Mouse (Mus musculus) liver, embryonic 14.5 days (tissue): Measurements from ENCODE around the gene Cd6. TPM values are rescaled to one million over a fixed set of nuclear protein-coding genes. Genes with fewer than 3 reads are reported as not detected.

Experiments used
- ATAC-seq: fragments of 200-750 bp; cut with Nextera tagmentation; 2 replicates; pipeline ENCODE4 v1.8.0; 2017; ENCODE audit warnings: moderate number of reproducible peaks, mild to moderate bottlenecking, moderate library complexity; ENCODE audit not compliant: insufficient read depth
- DNase-seq, 3 experiments: peaks; one replicate each; pipeline ENCODE4 v3.0.0-alpha.2; 2012 to 2013; ENCODE audit warnings: low read depth in 3 of 3, low spot score in 3 of 3
- H3K27ac ChIP-seq: fragments of 300-500 bp; sonication (generic); 2 replicates; pipeline ENCODE4 v1.5.1; 2014; ENCODE audit warnings: moderate library complexity, mild to moderate bottlenecking, control low read depth, inconsistent platforms
- H3K27me3 ChIP-seq: fragments of 300-500 bp; sonication (generic); 2 replicates; pipeline ENCODE4 v1.6.1; 2014; ENCODE audit warnings: mild to moderate bottlenecking, low read length, moderate library complexity; ENCODE audit not compliant: control insufficient read depth, insufficient read depth
- H3K36me3 ChIP-seq: fragments of 300-500 bp; sonication (generic); replicated peaks from 2 replicates; pipeline ENCODE4 v1.6.1; 2014; ENCODE audit warnings: low read depth; ENCODE audit not compliant: control insufficient read depth, insufficient read depth
- H3K4me1 ChIP-seq, 2 experiments: fragments of 200-500 bp in 1 of 2; fragments of 300-500 bp in 1 of 2; sonication (generic) in 1 of 2; replicated peaks; 2 replicates each; pipeline ENCODE4 v1.6.1; 2012 to 2014; ENCODE audit warnings: antibody characterized with exemption in 1 of 2, inconsistent platforms in 1 of 2, low read length in 1 of 2; ENCODE audit not compliant: control insufficient read depth in 2 of 2, insufficient read depth in 2 of 2
- H3K4me2 ChIP-seq: fragments of 300-500 bp; sonication (generic); 2 replicates; pipeline ENCODE4 v1.6.1; 2014; ENCODE audit warnings: low read depth, mild to moderate bottlenecking, control low read depth, moderate library complexity
- H3K4me3 ChIP-seq, 2 experiments: fragments of 200-500 bp in 1 of 2; fragments of 300-500 bp in 1 of 2; sonication (generic) in 1 of 2; 2 replicates each; pipeline ENCODE4 v1.5.1; 2012 to 2014; ENCODE audit warnings: low read depth in 2 of 2, low read length in 2 of 2, mild to moderate bottlenecking in 2 of 2, control low read depth in 1 of 2, inconsistent platforms in 1 of 2, moderate library complexity in 1 of 2; ENCODE audit not compliant: insufficient read depth in 1 of 2
- H3K9ac ChIP-seq: fragments of 300-500 bp; sonication (generic); replicated peaks from 2 replicates; pipeline ENCODE4 v1.6.1; 2014; ENCODE audit warnings: mild to moderate bottlenecking, control low read depth, moderate library complexity
- H3K9me3 ChIP-seq: fragments of 300-500 bp; sonication (generic); 2 replicates; pipeline ENCODE4 v1.6.1; 2016; ENCODE audit warnings: low read length, mixed read lengths; ENCODE audit not compliant: control insufficient read depth
- CTCF ChIP-seq: IDR thresholded peaks from 2 replicates; pipeline ENCODE4 v1.5.1; 2016; ENCODE audit warnings: antibody characterized with exemption, low read depth, control low read depth
- EP300 ChIP-seq: IDR thresholded peaks from 2 replicates; pipeline ENCODE4 v1.6.1; 2016; ENCODE audit warnings: antibody characterized with exemption, low read depth
- WGBS: fragments of 180-500 bp; shearing (Covaris S2); extraction: QIAGEN DNeasy Blood & Tissue Kit; methylation state at CpG from one replicate; pipeline ENCODE4 v1.1.7; 2014; ENCODE audit not compliant: insufficient replicate concordance; 5-methylcytosine and 5-hydroxymethylcytosine counted together
- polyA plus RNA-seq, 2 experiments: library from polyadenylated mRNA; depleted of rRNA in 1 of 2; stranded (reverse) in 1 of 2; unstranded in 1 of 2; fragments of >200 nt; fragmentation: Nextera tagmentation in 1 of 2; extraction: Ambion mirVana in 1 of 2; gene quantifications; 2 replicates each; pipeline versions ENCODE4 v1.2.1 to v1.2.3; 2012 to 2014

Gene Cd6
- polyA plus RNA-seq, 2 experiments: not detected

DNA sequence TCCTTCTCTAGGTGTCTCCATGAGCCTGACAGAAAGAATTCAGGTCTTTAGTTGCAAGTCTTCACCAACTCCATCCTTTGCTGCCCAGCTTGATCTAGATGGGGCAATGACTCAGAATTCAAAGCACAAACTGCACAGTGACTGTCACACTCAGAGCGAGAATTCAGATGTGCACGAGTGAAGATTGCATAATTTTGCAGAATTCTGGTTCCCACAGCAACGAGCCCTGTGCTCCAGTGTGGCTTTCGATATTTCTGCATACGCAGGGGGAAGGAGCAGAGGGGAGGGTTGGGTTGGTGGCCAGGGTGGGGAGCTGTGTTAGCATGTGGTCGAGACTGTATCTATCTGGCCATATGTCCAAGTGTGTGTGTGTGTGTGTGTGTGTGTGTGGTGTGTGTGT, 28.8 kb downstream of the Cd6 start:
- Histone ChIP-seq H3K9me3 (no peaks in the 10 kb centered on the region), H3K4me1 (no peaks in the 10 kb centered on the region), H3K4me2 (no peak overlapping the region), H3K36me3 (no peaks in the 10 kb centered on the region), H3K27me3 (no peaks in the 10 kb centered on the region), H3K4me3 (no peak overlapping the region), H3K9ac (no peak overlapping the region), H3K27ac (no peak overlapping the region)
- TF ChIP-seq CTCF (no peak), EP300 (no peak)
- DNase-seq (peak in 1 of 3 experiments; percentile 3), ATAC-seq (no peak)
- 21% methylated on average over 6 of the region's 6 CpGs for WGBS

DNA sequence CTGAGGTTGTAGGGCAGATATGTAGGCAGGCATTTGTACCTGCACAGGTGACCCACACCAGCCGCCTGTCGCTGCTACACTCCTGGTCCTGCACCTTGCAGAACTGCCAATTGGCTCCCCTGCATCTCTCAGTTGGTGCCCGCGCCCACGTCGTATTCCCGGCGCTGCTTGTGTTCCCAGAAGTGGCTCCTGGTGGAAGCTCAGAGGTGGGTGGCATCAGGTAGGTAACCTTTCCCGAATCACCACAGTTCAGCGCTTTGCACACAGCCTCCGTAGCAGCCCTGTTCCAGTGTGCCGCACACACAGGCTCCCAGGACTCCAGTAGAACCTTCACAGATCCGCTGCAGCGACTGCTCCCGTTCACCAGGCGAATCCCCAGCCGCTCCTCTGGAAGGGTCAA, 30.7 kb downstream of the Cd6 start:
- no peak for DNase-seq
- Histone ChIP-seq H3K27me3 (no peaks in the 10 kb centered on the region), H3K36me3 (no peaks in the 10 kb centered on the region), H3K9me3 (no peaks in the 10 kb centered on the region), H3K4me1 (no peaks in the 10 kb centered on the region), H3K9ac (no peak overlapping the region), H3K4me2 (no peak overlapping the region), H3K4me3 (no peak overlapping the region), H3K27ac (no peak overlapping the region)
- no peak for ATAC-seq
- 75% methylated on average over 17 of the region's 17 CpGs for WGBS
- TF ChIP-seq CTCF (no peak), EP300 (no peak)

DNA sequence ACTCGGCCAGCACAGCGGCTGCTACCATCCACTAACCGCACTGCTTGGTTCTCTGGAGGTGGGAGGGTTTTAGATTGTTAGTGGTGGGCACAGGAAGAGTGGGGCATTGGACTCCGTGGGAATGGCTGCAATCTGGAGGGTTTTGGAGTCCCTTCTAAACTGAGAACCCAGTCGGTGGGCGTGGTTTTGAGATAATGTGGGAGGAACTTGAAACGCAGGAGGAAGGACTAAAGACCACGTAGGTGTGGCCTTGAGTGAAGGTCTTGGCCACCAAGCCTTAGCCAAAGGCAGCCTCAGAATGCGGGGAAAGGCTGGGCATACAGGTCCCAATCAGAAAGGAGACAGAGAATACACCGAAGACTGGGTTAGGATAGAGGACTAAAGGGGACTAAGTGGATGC, 31.3 kb downstream of the Cd6 start:
- no peak overlapping the region for H3K4me3 ChIP-seq
- H3K27ac ChIP-seq: no peak overlapping the region
- TF ChIP-seq CTCF (no peak), EP300 (no peak)
- no peaks in the 10 kb centered on the region for H3K9me3 ChIP-seq
- H3K4me2 ChIP-seq: no peak overlapping the region
- ATAC-seq (no peak), DNase-seq (no peak)
- no peak overlapping the region for H3K9ac ChIP-seq
- H3K36me3 ChIP-seq: no peaks in the 10 kb centered on the region
- no peaks in the 10 kb centered on the region for H3K27me3 ChIP-seq
- 53% methylated on average over 10 of the region's 10 CpGs for WGBS
- no peaks in the 10 kb centered on the region for H3K4me1 ChIP-seq

DNA sequence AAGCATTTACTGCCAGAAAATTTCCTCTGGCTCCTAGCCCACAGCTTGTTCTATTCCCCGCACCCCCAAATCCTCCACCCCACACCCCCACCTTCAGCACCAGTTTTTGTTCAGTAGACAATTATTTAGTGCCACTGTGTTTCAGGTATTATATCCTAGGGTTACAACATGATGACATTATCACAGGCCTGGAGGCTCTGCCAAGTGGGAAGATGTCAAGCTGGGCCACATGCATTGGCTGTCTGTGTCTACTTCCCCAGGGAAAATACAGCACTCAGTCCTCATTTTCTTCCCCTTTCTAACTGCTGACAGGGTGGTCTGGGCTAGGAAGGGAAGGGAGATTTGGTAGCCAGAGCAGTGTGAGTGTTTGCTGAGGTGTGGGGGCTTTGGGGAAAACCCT, 34.9 kb downstream of the Cd6 start:
- 80% methylated on average over 1 of the region's 1 CpGs for WGBS
- Histone ChIP-seq H3K4me1 (no peaks in the 10 kb centered on the region), H3K4me2 (no peak overlapping the region), H3K9ac (no peak overlapping the region), H3K27me3 (no peaks in the 10 kb centered on the region), H3K27ac (no peak overlapping the region), H3K9me3 (no peaks in the 10 kb centered on the region), H3K4me3 (no peak overlapping the region), H3K36me3 (no peaks in the 10 kb centered on the region)
- ATAC-seq (no peak), DNase-seq (no peak)
- TF ChIP-seq EP300: no peak
- no peak for TF ChIP-seq CTCF

GRCm38 (mm10) chr19:10793044-10793443, 36.8 kb downstream of the Cd6 start:
- no peak for TF ChIP-seq CTCF
- TF ChIP-seq EP300: no peak
- Histone ChIP-seq H3K9ac (no peak overlapping the region), H3K4me3 (no peak overlapping the region), H3K4me1 (no peaks in the 10 kb centered on the region), H3K36me3 (no peaks in the 10 kb centered on the region), H3K9me3 (no peaks in the 10 kb centered on the region), H3K27ac (no peak overlapping the region), H3K4me2 (no peak overlapping the region), H3K27me3 (no peaks in the 10 kb centered on the region)
- ATAC-seq (no peak), DNase-seq (no peak)
- 38% methylated on average over 3 of the region's 3 CpGs for WGBS
